Mouse (Mus musculus) heart, embryonic 16.5 days (tissue): ENCODE measurements around the gene Rcc1. TPM values are rescaled to one million over a fixed set of nuclear protein-coding genes. Genes with fewer than 3 reads are reported as not detected.

ENCODE experiments used
- ATAC-seq: fragments of 200-750 bp; cut with Nextera tagmentation; replicated peaks from 2 replicates; pipeline ENCODE4 v1.8.0; 2017; ENCODE audit warnings: moderate number of reproducible peaks; ENCODE audit not compliant: insufficient read depth, low FRiP score; ENCODE audit errors: extremely low read depth
- H3K27ac ChIP-seq: fragments of 300-500 bp; sonication (generic); 2 replicates; pipeline ENCODE4 v1.5.1; 2014; ENCODE audit warnings: mild to moderate bottlenecking, low read length, control low read depth, moderate library complexity
- H3K27me3 ChIP-seq: fragments of 300-500 bp; sonication (generic); 2 replicates; pipeline ENCODE4 v1.6.1; 2014; ENCODE audit warnings: low read length, mixed read lengths; ENCODE audit not compliant: control insufficient read depth, insufficient read depth
- H3K36me3 ChIP-seq: fragments of 300-500 bp; sonication (generic); 2 replicates; pipeline ENCODE4 v1.6.1; 2014; ENCODE audit not compliant: control insufficient read depth, insufficient read depth
- H3K4me1 ChIP-seq: fragments of 300-500 bp; sonication (generic); 2 replicates; pipeline ENCODE4 v1.6.1; 2014; ENCODE audit warnings: low read length, mixed read lengths; ENCODE audit not compliant: control insufficient read depth, insufficient read depth
- H3K4me2 ChIP-seq: fragments of 300-500 bp; sonication (generic); 2 replicates; pipeline ENCODE4 v1.6.1; 2014; ENCODE audit warnings: low read depth, mild to moderate bottlenecking, control low read depth, low read length
- H3K4me3 ChIP-seq: fragments of 300-500 bp; sonication (generic); 2 replicates; pipeline ENCODE4 v1.5.1; 2014; ENCODE audit warnings: mild to moderate bottlenecking, control low read depth, low read length
- H3K9ac ChIP-seq: fragments of 300-500 bp; sonication (generic); 2 replicates; pipeline ENCODE4 v1.6.1; 2014; ENCODE audit warnings: low read length, control low read depth
- H3K9me3 ChIP-seq: fragments of 300-500 bp; sonication (generic); replicated peaks from 2 replicates; pipeline ENCODE4 v1.6.1; 2016; ENCODE audit warnings: low read length; ENCODE audit not compliant: control insufficient read depth
- WGBS: fragments of 180-500 bp; shearing (Covaris S2); extraction: QIAGEN DNeasy Blood & Tissue Kit; methylation state at CpG from one replicate; pipeline ENCODE4 v1.1.7; 2014; 5-methylcytosine and 5-hydroxymethylcytosine counted together
- polyA plus RNA-seq: library from polyadenylated mRNA; unstranded; fragments of >200 nt; fragmentation: Nextera tagmentation; extraction: Ambion mirVana; gene quantifications from 2 replicates; pipeline ENCODE4 v1.2.1, GENCODE M21; 2015

Rcc1 gene
- 41.7 and 44.4 TPM in 2 replicates for polyA plus RNA-seq

- Histone ChIP-seq H3K36me3 (peaks cover 35% of the 10 kb centered on the region), H3K4me2 (peak within 1 kb of the TSS; percentile 89), H3K4me3 (peak within 1 kb of the TSS; percentile 95), H3K4me1 (peaks cover 18% of the 10 kb centered on the region), H3K9me3 (no peaks in the 10 kb centered on the region), H3K9ac (peak within 1 kb of the TSS; percentile 98), H3K27ac (peak within 1 kb of the TSS; percentile 98), H3K27me3 (no peaks in the 10 kb centered on the region)
- peak; percentile 92 for ATAC-seq
- WGBS: 1% methylated on average over 31 of the region's 31 CpGs
Observed at GRCm38 (mm10) chr4:132353481-132353885, at the start of gene Rcc1. TSS of gene Rcc1 (minus strand) at chr4:132353605.

GRCm38 (mm10) chr4:132401016-132401415, 47.6 kb upstream of the Rcc1 start:
- Histone ChIP-seq H3K9ac (no peak overlapping the region), H3K4me2 (no peak overlapping the region), H3K9me3 (no peaks in the 10 kb centered on the region), H3K27me3 (no peaks in the 10 kb centered on the region), H3K27ac (no peak overlapping the region), H3K4me1 (peaks cover 19% of the 10 kb centered on the region), H3K36me3 (no peaks in the 10 kb centered on the region), H3K4me3 (no peak overlapping the region)
- ATAC-seq: no peak
- WGBS: 93% methylated on average over 9 of the region's 9 CpGs

GRCm38 (mm10) chr4:132398863-132399262, 45.5 kb upstream of the Rcc1 start:
- WGBS: 44% methylated on average over 5 of the region's 5 CpGs
- no peaks in the 10 kb centered on the region for H3K27me3 ChIP-seq
- peaks cover 19% of the 10 kb centered on the region for H3K4me1 ChIP-seq
- H3K9ac ChIP-seq: no peak overlapping the region
- H3K9me3 ChIP-seq: no peaks in the 10 kb centered on the region
- ATAC-seq: no peak
- H3K36me3 ChIP-seq: no peaks in the 10 kb centered on the region
- peak overlapping the region; percentile 89; the same call in 1 of the 2 replicates for H3K27ac ChIP-seq
- no peak overlapping the region for H3K4me3 ChIP-seq
- H3K4me2 ChIP-seq: no peak overlapping the region

GRCm38 (mm10) chr4:132398045-132398774, 44.8 kb upstream of the Rcc1 start:
- Histone ChIP-seq H3K9me3 (no peaks in the 10 kb centered on the region), H3K27me3 (no peaks in the 10 kb centered on the region), H3K4me2 (peak overlapping the region; percentile 79), H3K4me3 (peak overlapping the region; percentile 56), H3K9ac (peak overlapping the region; percentile 62), H3K4me1 (peaks cover 19% of the 10 kb centered on the region), H3K27ac (peak overlapping the region; percentile 89), H3K36me3 (no peaks in the 10 kb centered on the region)
- peak; percentile 97 for ATAC-seq
- WGBS: 12% methylated on average over 11 of the region's 11 CpGs

- H3K4me3 ChIP-seq: peak overlapping the region; percentile 56
- H3K27ac ChIP-seq: peak overlapping the region; percentile 33; the same call in 1 of the 2 replicates
- no peak for ATAC-seq
- H3K4me1 ChIP-seq: peaks cover 19% of the 10 kb centered on the region
- H3K9me3 ChIP-seq: no peaks in the 10 kb centered on the region
- peak overlapping the region; percentile 11; the same call in 1 of the 2 replicates for H3K9ac ChIP-seq
- H3K4me2 ChIP-seq: peak overlapping the region; percentile 79
- H3K36me3 ChIP-seq: no peaks in the 10 kb centered on the region
- WGBS: 51% methylated on average over 3 of the region's 3 CpGs
- H3K27me3 ChIP-seq: no peaks in the 10 kb centered on the region
Observed at GRCm38 (mm10) chr4:132397120-132397519, 43.7 kb upstream of the Rcc1 start.

GRCm38 (mm10) chr4:132396251-132396650, 42.8 kb upstream of the Rcc1 start:
- no peaks in the 10 kb centered on the region for H3K9me3 ChIP-seq
- H3K4me1 ChIP-seq: peaks cover 19% of the 10 kb centered on the region
- no peak for ATAC-seq
- H3K4me3 ChIP-seq: no peak overlapping the region
- no peak overlapping the region for H3K27ac ChIP-seq
- no peaks in the 10 kb centered on the region for H3K36me3 ChIP-seq
- H3K4me2 ChIP-seq: no peak overlapping the region
- 91% methylated on average over 7 of the region's 7 CpGs for WGBS
- no peak overlapping the region for H3K9ac ChIP-seq
- no peaks in the 10 kb centered on the region for H3K27me3 ChIP-seq

GRCm38 (mm10) chr4:132391063-132391740, 37.8 kb upstream of the Rcc1 start:
- Histone ChIP-seq H3K27ac (no peak overlapping the region), H3K36me3 (no peaks in the 10 kb centered on the region), H3K9ac (no peak overlapping the region), H3K27me3 (no peaks in the 10 kb centered on the region), H3K9me3 (no peaks in the 10 kb centered on the region), H3K4me2 (no peak overlapping the region), H3K4me1 (peaks cover 5% of the 10 kb centered on the region), H3K4me3 (no peak overlapping the region)
- WGBS: 87% methylated on average over 8 of the region's 8 CpGs
- no peak for ATAC-seq

- WGBS: 67% methylated on average over 4 of the region's 4 CpGs
Observed at GRCm38 (mm10) chr4:132389302-132389701, 35.9 kb upstream of the Rcc1 start.

GRCm38 (mm10) chr4:132387617-132388016, 34.2 kb upstream of the Rcc1 start:
- WGBS: 74% methylated on average over 5 of the region's 5 CpGs
- no peak overlapping the region for H3K9ac ChIP-seq
- no peaks in the 10 kb centered on the region for H3K9me3 ChIP-seq
- no peaks in the 10 kb centered on the region for H3K27me3 ChIP-seq
- H3K4me2 ChIP-seq: no peak overlapping the region
- H3K4me1 ChIP-seq: peaks cover 5% of the 10 kb centered on the region
- no peak overlapping the region for H3K4me3 ChIP-seq
- ATAC-seq: 0 out of 2 replicates have a peak, but pooled peaks have one; percentile 32
- H3K27ac ChIP-seq: peak overlapping the region; percentile 34
- 0 out of 2 replicates have a peak, but pooled peaks cover 7% of the 10 kb centered on the region for H3K36me3 ChIP-seq

More at GRCm38 (mm10) chr4:132389302-132389701, 35.9 kb upstream of the Rcc1 start:
- Histone ChIP-seq H3K9ac (no peak overlapping the region), H3K4me1 (peaks cover 5% of the 10 kb centered on the region), H3K4me2 (no peak overlapping the region), H3K36me3 (0 out of 2 replicates have a peak, but pooled peaks cover 6% of the 10 kb centered on the region), H3K27ac (no peak overlapping the region), H3K27me3 (no peaks in the 10 kb centered on the region), H3K4me3 (no peak overlapping the region), H3K9me3 (no peaks in the 10 kb centered on the region)
- ATAC-seq: no peak
